ENCODE assay signal across 8 mouse cellular contexts in the genomic region with DNA sequence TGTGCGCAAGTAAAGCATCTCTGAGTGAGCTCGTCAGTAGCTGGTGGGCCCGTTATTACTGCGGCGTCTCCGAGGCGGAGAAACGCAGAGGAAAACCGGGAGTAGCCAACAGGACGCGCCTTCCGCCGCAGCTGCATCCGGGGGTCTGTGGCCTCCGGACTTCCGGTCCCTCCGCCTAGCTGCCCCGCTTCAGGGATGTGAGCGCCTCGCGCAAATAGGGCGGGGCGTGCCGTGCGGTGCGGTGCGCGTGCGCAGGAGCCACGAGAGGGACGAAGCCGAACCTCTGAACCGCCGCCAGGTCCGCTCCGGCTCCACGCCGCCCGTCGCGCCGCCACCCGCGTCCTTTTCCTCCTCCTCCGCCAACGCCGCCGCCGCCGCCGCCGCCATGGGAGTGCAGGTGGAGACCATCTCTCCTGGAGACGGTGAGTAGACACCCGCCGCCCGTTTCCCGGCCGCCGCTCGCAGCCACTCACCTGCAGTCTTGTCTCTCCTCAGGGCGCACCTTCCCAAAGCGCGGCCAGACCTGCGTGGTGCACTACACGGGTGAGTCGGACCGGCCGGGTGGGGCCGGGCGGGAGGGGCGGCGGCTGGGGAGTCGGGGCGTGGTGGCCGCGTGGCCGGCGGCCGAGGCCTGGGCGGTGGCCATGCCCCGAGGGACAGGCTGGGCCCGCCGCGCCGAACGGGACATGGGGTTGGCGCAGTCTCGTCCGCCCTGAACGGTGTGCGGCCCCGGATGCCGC. TPM values are rescaled to one million over a fixed set of nuclear protein-coding genes. Genes with fewer than 3 reads are reported as not detected.
A peak's percentile ranks its signal among the peaks of the same experiment; 100 is the strongest.
DNase-seq lines count a peak whose midpoint lies in the region; ATAC-seq and TF ChIP-seq lines count a peak whose summit lies in the region.

Fkbp1a (plus strand) TSS at position 161 of the 740 bp plus-strand sequence.

- H3K4me2 ChIP-seq in hindbrain, postnatal 0 days (ENCODE audit: low read depth, low read length), result peak within 1 kb of the TSS; percentile 90

- peak within 1 kb of the TSS; percentile 96 for H3K9ac ChIP-seq in hindbrain, postnatal 0 days (replicated peaks; ENCODE audit: low read length)

- H3K27ac ChIP-seq in gastrocnemius, adult 2 months, result peak within 1 kb of the TSS; percentile 96
- peak within 1 kb of the TSS; percentile 92 for H3K27ac ChIP-seq in hindbrain, postnatal 0 days
- H3K27ac ChIP-seq in left cerebral cortex, adult 2 months, result peak within 1 kb of the TSS; percentile 94

- peak within 1 kb of the TSS; percentile 90 for H3K4me3 ChIP-seq in gastrocnemius, adult 2 months
- peak within 1 kb of the TSS; percentile 95 for H3K4me3 ChIP-seq in hindbrain, postnatal 0 days (ENCODE audit: low read length)
- peak within 1 kb of the TSS; percentile 75 for H3K4me3 ChIP-seq in left cerebral cortex, adult 2 months

- peak; percentile 98 for ATAC-seq in hindbrain, postnatal 0 days
- peak; percentile 92 for ATAC-seq in megakaryocyte, adult 5-6 weeks (ENCODE audit: poor library complexity, severe bottlenecking)

- intact Hi-C loops in gastrocnemius, adult 2 months (cut with DNase I), result loop anchor here (2.0 kb wide), 1 partner anchor 48 kb away; the partner anchor contains the start of gene Nsfl1c
- intact Hi-C loops in left cerebral cortex, adult 2 months (cut with DNase I), result loop anchor here (1.0 to 2.0 kb wide), 4 partner anchors 30 to 88 kb away; partner anchors contain the start of gene Nsfl1c

- no peaks in the 10 kb centered on the region for H3K27me3 ChIP-seq in hindbrain, postnatal 0 days (ENCODE audit: insufficient read depth, low read length)

- H3K9me3 ChIP-seq in hindbrain, postnatal 0 days (ENCODE audit: low read length), result no peaks in the 10 kb centered on the region

- TF ChIP-seq CTCF in gastrocnemius, adult 2 months (IDR thresholded peaks at IDR 0.05), result peak; percentile 18; the same call in 1 of the 2 replicates
- TF ChIP-seq CTCF in hindbrain, postnatal 0 days (IDR thresholded peaks at IDR 0.05; ENCODE audit: low read depth), result no peak; the same call in 1 of the 2 replicates
- TF ChIP-seq CTCF in left cerebral cortex, adult 2 months (IDR thresholded peaks at IDR 0.05), result no peak; the same call in none of the 2 replicates

- WGBS in hindbrain, postnatal 0 days, result under 1% methylated on average over 88 of the region's 93 CpGs

- peak; percentile 95 for DNase-seq in R1 (ENCODE audit: low read depth, low spot score)
- DNase-seq in cerebellum, postnatal 14 days, result peak; percentile 99
- peak; percentile 99 for DNase-seq in gastrocnemius, adult 2 months
- DNase-seq in hindbrain, postnatal 0 days (ENCODE audit: low spot score), result peak; percentile 98
- DNase-seq in left cerebral cortex, adult 2 months (ENCODE audit: extremely low spot score in 1 of 2, low spot score in 2 of 2), result peak; percentile 97 to 98
- peak; percentile 96 to 97 for DNase-seq in right cerebral cortex, adult 2 months (ENCODE audit: low spot score in 2 of 2)
- DNase-seq in urinary bladder, postnatal 14 days (ENCODE audit: low spot score), result peak; percentile 98

- H3K36me3 ChIP-seq in hindbrain, postnatal 0 days (ENCODE audit: insufficient read depth, low read length), result peaks cover 24% of the 10 kb centered on the region

- peaks cover 24% of the 10 kb centered on the region for H3K4me1 ChIP-seq in hindbrain, postnatal 0 days (ENCODE audit: insufficient read depth, low read length)

RNA-seq across cellular contexts. Expression of gene Fkbp1a, which starts in this region (rescaled TPM):
- 100 to 1,000 TPM; 159 to 181 TPM for total RNA-seq in gastrocnemius, adult 2 months (2021)
- 64.5 and 72.1 TPM in 2 replicates for total RNA-seq in hindbrain, postnatal 0 days (2014; rRNA removed)
- 624 and 631 TPM in 2 replicates for polyA plus RNA-seq in hindbrain, postnatal 0 days (2015; fragmentation: Nextera tagmentation; extraction: Ambion mirVana)
- 100 to 1,000 TPM; 702 to 722 TPM for total RNA-seq in left cerebral cortex, adult 2 months (2021)
- 102 and 103 TPM in 2 replicates for total RNA-seq in megakaryocyte, adult 5-6 weeks (2015)
- total RNA-seq in megakaryocyte, adult 5-6 weeks (2017), result 20.9 and 23.9 TPM in 2 replicates

Comparison
In these comparisons a context has a peak if more than half of its experiments do, and no peak if none do; other contexts are left out.
1. Peak in every context shown above with its lines: DNase-seq, ATAC-seq, H3K4me3 ChIP-seq and H3K27ac ChIP-seq.